Mouse (Mus musculus): ENCODE results near the gene Dnajc13. TPM values are rescaled to one million over a fixed set of nuclear protein-coding genes. Genes with fewer than 3 reads are reported as not detected.

The Dnajc13 gene
- polyA plus RNA-seq, 1 experiment from 2014 or later, result 10.7 TPM

DNA sequence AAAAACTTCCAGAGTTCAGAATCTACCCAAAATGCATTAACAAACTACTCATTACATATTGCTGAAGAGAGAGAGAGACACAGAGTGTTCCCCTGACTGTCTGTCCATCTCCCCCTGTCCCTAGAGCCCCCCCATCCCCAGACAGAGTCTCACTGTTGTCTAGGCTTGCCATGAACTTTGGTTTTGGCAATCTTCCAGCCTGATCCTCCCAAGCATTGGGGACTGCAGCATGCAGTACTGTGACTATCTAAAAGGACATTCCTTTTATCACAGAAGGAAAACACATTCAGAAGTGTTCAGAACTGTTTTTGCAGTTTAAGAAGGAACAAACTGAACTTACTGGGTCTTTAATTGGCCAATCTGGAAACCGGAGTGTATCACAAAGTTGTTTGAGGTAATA lies 74.0 kb downstream of the Dnajc13 start:
- no peak for DNase-seq (ENCODE audit: low spot score)
- ATAC-seq (ENCODE audit: low FRiP score, low TSS enrichment), result no peak
- H3K9ac ChIP-seq (ENCODE audit: low read length), result no peak overlapping the region
- peaks cover 18% of the 10 kb centered on the region; the same call in 1 of the 2 replicates for H3K36me3 ChIP-seq (ENCODE audit: control insufficient read depth, insufficient read depth, low read length)
- no peak overlapping the region for H3K4me2 ChIP-seq (replicated peaks; ENCODE audit: low read depth)
- 87% methylated on average over 1 of the region's 1 CpGs for WGBS
- no peak overlapping the region for H3K4me3 ChIP-seq (ENCODE audit: low read depth, low read length)
- TF ChIP-seq CTCF (IDR thresholded peaks at IDR 0.05; ENCODE audit: low read depth) (no peak), EP300 (optimal IDR thresholded peaks at IDR 0.05) (no peak)
- H3K9me3 ChIP-seq (ENCODE audit: control insufficient read depth, low read length), result no peaks in the 10 kb centered on the region
- H3K27me3 ChIP-seq (ENCODE audit: control insufficient read depth, insufficient read depth, low read length), result no peaks in the 10 kb centered on the region
- H3K4me1 ChIP-seq (replicated peaks; ENCODE audit: control insufficient read depth, insufficient read depth), result no peaks in the 10 kb centered on the region
- H3K27ac ChIP-seq (replicated peaks), result no peak overlapping the region

DNA sequence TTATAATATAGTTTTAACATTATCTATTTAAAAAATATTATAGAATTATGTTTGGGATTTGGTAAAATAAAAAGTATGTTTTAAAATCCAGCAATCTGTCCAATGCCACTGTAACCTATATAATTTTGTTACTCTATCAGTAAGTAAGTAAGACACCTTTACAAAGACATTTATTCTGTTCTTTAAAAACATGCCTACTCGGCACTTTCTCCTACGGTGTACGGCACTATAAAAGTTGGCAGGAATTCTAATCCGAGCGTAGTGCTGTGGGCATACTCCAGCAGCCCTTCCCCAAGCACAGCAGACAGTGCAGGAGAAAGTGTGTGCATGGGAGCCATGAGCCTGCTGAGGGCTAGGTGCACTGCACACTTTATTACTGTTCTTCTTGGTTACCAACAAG lies 75.7 kb downstream of the Dnajc13 start:
- no peak overlapping the region for H3K9ac ChIP-seq (ENCODE audit: low read length)
- no peaks in the 10 kb centered on the region for H3K4me1 ChIP-seq (replicated peaks; ENCODE audit: control insufficient read depth, insufficient read depth)
- no peak for TF ChIP-seq CTCF (IDR thresholded peaks at IDR 0.05; ENCODE audit: low read depth)
- no peak for TF ChIP-seq EP300 (optimal IDR thresholded peaks at IDR 0.05)
- no peaks in the 10 kb centered on the region for H3K27me3 ChIP-seq (ENCODE audit: control insufficient read depth, insufficient read depth, low read length)
- ATAC-seq (ENCODE audit: low FRiP score, low TSS enrichment), result no peak
- H3K4me3 ChIP-seq (ENCODE audit: low read depth, low read length), result no peak overlapping the region
- no peak for DNase-seq (ENCODE audit: low spot score)
- H3K27ac ChIP-seq (replicated peaks), result no peak overlapping the region
- WGBS, result 87% methylated on average over 5 of the region's 5 CpGs
- H3K4me2 ChIP-seq (replicated peaks; ENCODE audit: low read depth), result no peak overlapping the region
- H3K36me3 ChIP-seq (ENCODE audit: control insufficient read depth, insufficient read depth, low read length), result peaks cover 20% of the 10 kb centered on the region; the same call in 1 of the 2 replicates
- no peaks in the 10 kb centered on the region for H3K9me3 ChIP-seq (ENCODE audit: control insufficient read depth, low read length)

DNA sequence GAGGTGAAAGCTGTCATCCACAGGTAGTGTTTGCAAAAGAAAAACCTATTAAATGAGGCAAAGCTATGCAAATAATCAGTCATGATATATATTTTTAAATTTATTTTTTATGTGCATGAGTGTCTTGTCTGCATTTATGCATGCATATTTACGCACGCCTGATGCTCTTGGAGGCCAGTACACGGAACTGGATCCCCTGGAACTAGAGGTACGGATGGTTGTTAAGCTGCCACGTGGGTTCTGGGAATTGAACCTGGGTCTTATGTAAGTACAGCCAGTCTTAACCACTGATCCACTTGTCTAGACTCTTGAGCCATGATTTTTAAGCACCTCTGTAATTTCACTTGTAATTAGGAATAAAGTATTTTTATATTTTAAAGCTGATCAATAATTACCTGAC lies 79.5 kb downstream of the Dnajc13 start:
- ATAC-seq (ENCODE audit: low FRiP score, low TSS enrichment), result no peak
- WGBS, result 92% methylated on average over 5 of the region's 5 CpGs
- H3K36me3 ChIP-seq (ENCODE audit: control insufficient read depth, insufficient read depth, low read length), result peaks cover 23% of the 10 kb centered on the region

DNA sequence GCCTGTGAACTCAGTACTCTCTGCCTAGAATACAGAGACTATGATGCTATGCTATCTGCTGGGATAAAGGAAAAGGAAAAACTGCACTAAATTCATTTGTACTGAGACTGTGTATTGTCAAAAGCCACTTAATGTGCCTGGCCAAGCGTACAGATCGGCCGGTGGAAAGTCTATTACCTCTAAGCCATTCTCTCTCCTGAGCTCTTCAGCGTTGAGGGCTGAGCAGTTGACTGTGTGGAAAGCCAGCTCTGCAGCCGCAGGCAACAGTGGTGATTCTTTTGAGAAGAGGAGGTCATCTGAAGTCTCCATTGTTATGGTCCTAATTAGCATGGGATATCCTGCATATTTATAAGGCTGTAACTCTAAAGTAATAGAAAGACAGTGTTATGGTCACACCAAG lies 80.4 kb downstream of the Dnajc13 start:
- WGBS, result 89% methylated on average over 5 of the region's 5 CpGs
- Histone ChIP-seq H3K4me1 (replicated peaks; ENCODE audit: control insufficient read depth, insufficient read depth) (no peaks in the 10 kb centered on the region), H3K9ac (ENCODE audit: low read length) (no peak overlapping the region), H3K9me3 (ENCODE audit: control insufficient read depth, low read length) (no peaks in the 10 kb centered on the region), H3K27me3 (ENCODE audit: control insufficient read depth, insufficient read depth, low read length) (no peaks in the 10 kb centered on the region), H3K4me2 (replicated peaks; ENCODE audit: low read depth) (no peak overlapping the region), H3K36me3 (ENCODE audit: control insufficient read depth, insufficient read depth, low read length) (peaks cover 22% of the 10 kb centered on the region), H3K4me3 (ENCODE audit: low read depth, low read length) (no peak overlapping the region), H3K27ac (replicated peaks) (no peak overlapping the region)
- ATAC-seq (ENCODE audit: low FRiP score, low TSS enrichment) (no peak), DNase-seq (ENCODE audit: low spot score) (no peak)
- TF ChIP-seq EP300 (optimal IDR thresholded peaks at IDR 0.05) (no peak), CTCF (IDR thresholded peaks at IDR 0.05; ENCODE audit: low read depth) (no peak)

More for the DNA sequence above, 79.5 kb downstream of the Dnajc13 start:
- no peak overlapping the region for H3K4me3 ChIP-seq (ENCODE audit: low read depth, low read length)
- no peak overlapping the region for H3K4me2 ChIP-seq (replicated peaks; ENCODE audit: low read depth)
- DNase-seq (ENCODE audit: low spot score), result no peak
- no peaks in the 10 kb centered on the region for H3K9me3 ChIP-seq (ENCODE audit: control insufficient read depth, low read length)
- H3K27me3 ChIP-seq (ENCODE audit: control insufficient read depth, insufficient read depth, low read length), result no peaks in the 10 kb centered on the region
- TF ChIP-seq EP300 (optimal IDR thresholded peaks at IDR 0.05) (no peak), CTCF (IDR thresholded peaks at IDR 0.05; ENCODE audit: low read depth) (no peak)
- H3K27ac ChIP-seq (replicated peaks), result no peak overlapping the region
- H3K4me1 ChIP-seq (replicated peaks; ENCODE audit: control insufficient read depth, insufficient read depth), result no peaks in the 10 kb centered on the region
- no peak overlapping the region for H3K9ac ChIP-seq (ENCODE audit: low read length)

DNA sequence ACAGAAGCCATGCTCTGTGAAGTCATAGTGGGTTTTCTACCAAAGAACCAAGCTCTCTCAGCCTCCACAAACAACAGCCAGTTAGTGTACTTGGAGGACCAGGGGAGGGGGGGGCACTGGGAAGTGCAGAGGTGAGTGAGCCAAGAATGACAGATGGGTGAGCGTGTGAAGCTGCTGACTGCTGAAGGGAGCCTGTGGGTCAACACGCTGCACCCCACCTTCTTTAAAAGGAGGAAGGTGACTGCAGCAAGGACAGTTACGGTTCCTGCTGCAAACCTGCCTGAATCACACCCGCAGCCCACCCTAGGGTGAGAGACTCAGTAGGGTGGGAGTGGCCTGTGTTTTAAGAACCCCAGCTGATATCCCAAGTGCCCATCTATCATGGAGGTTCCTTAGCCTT lies 81.1 kb downstream of the Dnajc13 start:
- H3K36me3 ChIP-seq (ENCODE audit: control insufficient read depth, insufficient read depth, low read length), result peaks cover 19% of the 10 kb centered on the region
- H3K9me3 ChIP-seq (ENCODE audit: control insufficient read depth, low read length), result no peaks in the 10 kb centered on the region
- no peak overlapping the region for H3K27ac ChIP-seq (replicated peaks)
- no peaks in the 10 kb centered on the region for H3K27me3 ChIP-seq (ENCODE audit: control insufficient read depth, insufficient read depth, low read length)
- ATAC-seq (ENCODE audit: low FRiP score, low TSS enrichment), result no peak
- TF ChIP-seq EP300 (optimal IDR thresholded peaks at IDR 0.05) (no peak), CTCF (IDR thresholded peaks at IDR 0.05; ENCODE audit: low read depth) (no peak)
- DNase-seq (ENCODE audit: low spot score), result no peak
- WGBS, result 94% methylated on average over 4 of the region's 4 CpGs
- H3K9ac ChIP-seq (ENCODE audit: low read length), result no peak overlapping the region
- no peak overlapping the region for H3K4me3 ChIP-seq (ENCODE audit: low read depth, low read length)
- H3K4me1 ChIP-seq (replicated peaks; ENCODE audit: control insufficient read depth, insufficient read depth), result no peaks in the 10 kb centered on the region
- H3K4me2 ChIP-seq (replicated peaks; ENCODE audit: low read depth), result no peak overlapping the region

DNA sequence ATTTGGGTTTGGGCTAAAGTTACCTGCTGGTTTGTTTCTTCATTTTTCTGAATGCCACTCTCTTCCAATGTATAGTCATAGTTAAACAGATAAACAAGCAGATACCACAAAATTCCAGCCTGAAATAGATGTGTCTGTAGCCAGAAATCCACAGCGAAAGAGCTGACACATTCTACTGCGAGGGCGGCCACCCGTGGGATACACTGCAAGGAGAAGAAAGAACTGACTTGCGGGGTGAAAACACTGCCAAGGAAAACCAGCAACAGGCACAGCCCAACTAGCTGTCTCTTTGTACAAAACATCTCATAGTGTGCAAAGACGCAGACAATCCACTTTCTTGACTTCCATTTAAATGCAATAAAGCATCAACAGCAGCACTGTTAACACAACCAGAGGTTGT lies 82.7 kb downstream of the Dnajc13 start:
- Histone ChIP-seq H3K9ac (ENCODE audit: low read length) (no peak overlapping the region), H3K4me3 (ENCODE audit: low read depth, low read length) (no peak overlapping the region), H3K4me2 (replicated peaks; ENCODE audit: low read depth) (no peak overlapping the region), H3K27me3 (ENCODE audit: control insufficient read depth, insufficient read depth, low read length) (no peaks in the 10 kb centered on the region), H3K4me1 (replicated peaks; ENCODE audit: control insufficient read depth, insufficient read depth) (no peaks in the 10 kb centered on the region), H3K9me3 (ENCODE audit: control insufficient read depth, low read length) (no peaks in the 10 kb centered on the region), H3K27ac (replicated peaks) (no peak overlapping the region), H3K36me3 (ENCODE audit: control insufficient read depth, insufficient read depth, low read length) (peaks cover 26% of the 10 kb centered on the region)
- TF ChIP-seq EP300 (optimal IDR thresholded peaks at IDR 0.05) (no peak), CTCF (IDR thresholded peaks at IDR 0.05; ENCODE audit: low read depth) (no peak)
- DNase-seq (ENCODE audit: low spot score), result no peak
- ATAC-seq (ENCODE audit: low FRiP score, low TSS enrichment), result no peak
- 96% methylated on average over 6 of the region's 6 CpGs for WGBS
